Mouse (Mus musculus) stomach, embryonic 16.5 days (tissue): ENCODE data around the gene Armc3. TPM values are rescaled to one million over a fixed set of nuclear protein-coding genes. Genes with fewer than 3 reads are reported as not detected.
A peak's percentile ranks its signal among the peaks of the same experiment; 100 is the strongest.

Source experiments
- ATAC-seq: fragments of 200-750 bp; cut with Nextera tagmentation; 2 replicates; pipeline ENCODE4 v1.8.0; 2017; ENCODE audit warnings: moderate number of reproducible peaks, moderate TSS enrichment; ENCODE audit not compliant: insufficient read depth, low FRiP score
- H3K27ac ChIP-seq: fragments of 300-500 bp; sonication (generic); 2 replicates; pipeline ENCODE4 v1.5.1; 2014; ENCODE audit warnings: low read length
- H3K27me3 ChIP-seq: fragments of 300-500 bp; sonication (generic); 2 replicates; pipeline ENCODE4 v1.6.1; 2014; ENCODE audit warnings: low read length, control low read depth, mixed read lengths; ENCODE audit not compliant: control insufficient read depth, insufficient read depth
- H3K36me3 ChIP-seq: fragments of 300-500 bp; sonication (generic); 2 replicates; pipeline ENCODE4 v1.6.1; 2014; ENCODE audit warnings: low read length; ENCODE audit not compliant: control insufficient read depth, insufficient read depth
- H3K4me1 ChIP-seq: fragments of 300-500 bp; sonication (generic); 2 replicates; pipeline ENCODE4 v1.6.1; 2014; ENCODE audit warnings: low read length, control low read depth, mixed read lengths; ENCODE audit not compliant: control insufficient read depth, insufficient read depth
- H3K4me2 ChIP-seq: fragments of 300-500 bp; sonication (generic); 2 replicates; pipeline ENCODE4 v1.6.1; 2014; ENCODE audit warnings: low read depth, low read length, mixed read lengths
- H3K4me3 ChIP-seq: fragments of 300-500 bp; sonication (generic); replicated peaks from 2 replicates; pipeline ENCODE4 v1.5.1; 2014; ENCODE audit warnings: mild to moderate bottlenecking, low read length
- H3K9ac ChIP-seq: fragments of 300-500 bp; sonication (generic); 2 replicates; pipeline ENCODE4 v1.6.1; 2014; ENCODE audit warnings: low read length
- H3K9me3 ChIP-seq: fragments of 300-500 bp; sonication (generic); replicated peaks from 2 replicates; pipeline ENCODE4 v1.6.1; 2016; ENCODE audit warnings: low read length, control low read depth; ENCODE audit not compliant: control insufficient read depth
- WGBS: fragments of 180-500 bp; shearing (Covaris S2); extraction: QIAGEN DNeasy Blood & Tissue Kit; methylation state at CpG from one replicate; pipeline ENCODE4 v1.1.7; 2014; 5-methylcytosine and 5-hydroxymethylcytosine counted together
- polyA plus RNA-seq: library from polyadenylated mRNA; unstranded; fragments of >200 nt; fragmentation: Nextera tagmentation; extraction: Ambion mirVana; gene quantifications from 2 replicates; pipeline ENCODE4 v1.2.1, GENCODE M21; 2015

Gene Armc3
- polyA plus RNA-seq = 0.09 and 0.24 TPM in 2 replicates

DNA sequence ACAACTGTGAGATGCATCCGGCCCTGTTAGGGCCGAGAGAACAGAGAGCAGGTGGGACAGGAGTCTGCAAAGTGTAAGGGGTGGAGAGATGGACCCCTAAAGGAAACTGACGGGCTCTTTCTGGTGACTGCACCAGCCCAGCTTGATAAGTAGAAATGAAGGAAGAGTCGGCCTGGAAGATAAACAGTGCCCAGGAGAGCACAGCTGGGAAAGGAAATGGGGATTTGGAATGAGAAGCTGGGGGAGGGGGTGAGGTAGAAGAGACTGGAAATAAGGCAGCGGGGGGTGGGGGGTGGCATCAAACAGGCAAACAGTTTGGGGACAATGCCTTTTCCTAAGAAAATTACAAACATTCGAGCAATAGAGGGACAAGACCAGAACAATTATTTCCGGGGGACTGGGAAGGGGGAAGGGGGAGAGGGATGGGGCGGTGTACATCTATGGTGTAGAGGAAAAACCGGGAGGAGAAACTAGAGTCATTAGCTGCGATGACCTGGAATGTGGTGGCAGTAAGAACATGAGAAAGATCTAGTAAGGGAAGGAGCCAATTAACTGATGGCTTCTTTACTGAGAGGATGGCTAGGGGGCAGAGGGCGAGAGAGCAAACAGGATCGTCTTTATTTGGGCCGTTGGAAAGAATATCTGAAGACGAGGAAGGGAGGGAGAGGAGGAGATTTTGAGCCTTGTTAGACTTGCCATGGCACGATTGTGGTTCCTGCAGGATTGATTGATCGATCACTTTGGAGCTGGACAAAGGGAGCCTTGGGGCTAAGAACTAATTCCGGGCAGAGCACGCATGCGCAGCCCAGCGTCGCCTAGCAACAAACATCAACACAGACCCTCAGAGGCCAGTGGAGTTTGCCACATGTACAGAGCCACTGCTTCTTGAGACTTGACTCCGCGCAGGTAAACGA is at the start of gene Armc3:
TSS of gene Armc3 (plus strand) at position 851 of the 914 bp plus-strand sequence.
- Histone ChIP-seq H3K4me3 (peak within 1 kb of the TSS; percentile 41), H3K9ac (peak within 1 kb of the TSS; percentile 36), H3K4me2 (peak within 1 kb of the TSS; percentile 53), H3K36me3 (no peaks in the 10 kb centered on the region), H3K27ac (no peak within 1 kb of the TSS), H3K4me1 (peaks cover 9% of the 10 kb centered on the region; the same call in 1 of the 2 replicates), H3K9me3 (no peaks in the 10 kb centered on the region), H3K27me3 (no peaks in the 10 kb centered on the region)
- peak; percentile 73; the same call in 1 of the 2 replicates for ATAC-seq
- 16% methylated on average over 24 of the region's 24 CpGs for WGBS

DNA sequence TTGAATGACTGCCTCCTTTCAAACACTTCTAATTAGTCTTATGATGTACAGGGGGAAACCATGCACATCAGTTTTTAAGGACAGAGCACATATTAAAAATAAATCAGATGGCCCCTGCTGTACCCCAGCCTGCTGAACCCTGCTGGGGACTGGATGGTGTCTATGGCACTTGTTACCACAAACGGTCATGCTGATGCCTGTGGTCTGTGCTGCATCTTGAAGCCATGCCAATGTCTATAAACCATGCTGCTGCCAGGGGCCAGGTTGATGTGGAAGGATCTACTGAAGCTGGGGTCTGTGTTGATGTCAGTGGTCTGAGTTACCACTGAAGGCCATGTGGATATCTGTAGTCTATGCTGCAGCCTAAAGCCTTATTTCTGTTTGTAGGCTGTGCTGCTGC is 46.4 kb upstream of the Armc3 start:
- H3K9me3 ChIP-seq = no peaks in the 10 kb centered on the region
- no peaks in the 10 kb centered on the region for H3K4me1 ChIP-seq
- no peak overlapping the region for H3K27ac ChIP-seq
- no peak for ATAC-seq
- H3K9ac ChIP-seq = no peak overlapping the region
- no peaks in the 10 kb centered on the region for H3K27me3 ChIP-seq
- H3K4me3 ChIP-seq = no peak overlapping the region
- no peaks in the 10 kb centered on the region for H3K36me3 ChIP-seq
- no peak overlapping the region for H3K4me2 ChIP-seq
- 84% methylated on average over 1 of the region's 1 CpGs for WGBS

DNA sequence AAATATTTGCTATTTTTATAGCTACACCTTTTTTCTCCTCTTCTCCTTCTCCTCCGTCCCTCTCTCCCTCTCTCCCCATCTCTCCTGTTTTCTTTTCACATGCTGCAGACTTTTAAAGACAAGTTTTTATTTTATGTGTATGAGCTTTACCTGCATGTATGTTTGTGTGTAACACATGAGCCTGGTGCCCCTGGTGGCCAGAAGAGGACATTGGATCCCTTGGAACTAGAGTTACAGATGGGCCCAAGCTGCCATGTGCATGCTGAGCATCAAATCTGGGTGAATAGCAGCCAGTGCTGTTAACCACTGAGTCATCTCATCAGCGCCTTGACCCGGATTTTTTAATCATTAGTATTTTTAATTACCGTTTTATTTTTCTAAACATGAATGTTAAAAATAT is 42.9 kb upstream of the Armc3 start:
- no peak overlapping the region for H3K9ac ChIP-seq
- no peak overlapping the region for H3K4me2 ChIP-seq
- H3K27ac ChIP-seq = no peak overlapping the region
- H3K36me3 ChIP-seq = no peaks in the 10 kb centered on the region
- 0 out of 2 replicates have a peak, but pooled peaks cover 3% of the 10 kb centered on the region for H3K4me1 ChIP-seq
- no peaks in the 10 kb centered on the region for H3K9me3 ChIP-seq
- H3K27me3 ChIP-seq = no peaks in the 10 kb centered on the region
- WGBS = 66% methylated on average over 4 of the region's 4 CpGs
- no peak for ATAC-seq
- H3K4me3 ChIP-seq = no peak overlapping the region

DNA sequence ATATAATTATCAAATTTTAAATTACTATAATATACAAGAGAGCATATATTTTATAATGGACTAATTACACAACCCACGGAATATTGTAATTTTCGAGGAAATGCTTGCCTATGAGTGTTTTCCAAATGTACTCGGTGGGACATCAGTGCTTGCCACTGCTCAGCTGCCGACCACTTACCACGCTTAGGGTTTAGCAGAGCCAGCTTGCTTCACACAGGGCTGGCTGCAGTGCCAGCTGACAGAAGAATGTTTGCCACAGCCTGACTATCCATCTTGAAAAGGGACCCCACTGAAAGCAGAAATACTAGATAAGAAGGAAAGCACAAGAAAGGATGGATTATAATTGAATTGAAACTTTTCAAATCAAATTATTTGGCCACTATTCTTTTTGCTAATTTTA is 39.6 kb upstream of the Armc3 start:
- Histone ChIP-seq H3K9me3 (no peaks in the 10 kb centered on the region), H3K4me2 (no peak overlapping the region), H3K27me3 (no peaks in the 10 kb centered on the region), H3K27ac (no peak overlapping the region), H3K4me1 (0 out of 2 replicates have a peak, but pooled peaks cover 3% of the 10 kb centered on the region), H3K4me3 (no peak overlapping the region), H3K36me3 (no peaks in the 10 kb centered on the region), H3K9ac (no peak overlapping the region)
- ATAC-seq = no peak
- 83% methylated on average over 5 of the region's 5 CpGs for whole genome bisulfite sequencing

DNA sequence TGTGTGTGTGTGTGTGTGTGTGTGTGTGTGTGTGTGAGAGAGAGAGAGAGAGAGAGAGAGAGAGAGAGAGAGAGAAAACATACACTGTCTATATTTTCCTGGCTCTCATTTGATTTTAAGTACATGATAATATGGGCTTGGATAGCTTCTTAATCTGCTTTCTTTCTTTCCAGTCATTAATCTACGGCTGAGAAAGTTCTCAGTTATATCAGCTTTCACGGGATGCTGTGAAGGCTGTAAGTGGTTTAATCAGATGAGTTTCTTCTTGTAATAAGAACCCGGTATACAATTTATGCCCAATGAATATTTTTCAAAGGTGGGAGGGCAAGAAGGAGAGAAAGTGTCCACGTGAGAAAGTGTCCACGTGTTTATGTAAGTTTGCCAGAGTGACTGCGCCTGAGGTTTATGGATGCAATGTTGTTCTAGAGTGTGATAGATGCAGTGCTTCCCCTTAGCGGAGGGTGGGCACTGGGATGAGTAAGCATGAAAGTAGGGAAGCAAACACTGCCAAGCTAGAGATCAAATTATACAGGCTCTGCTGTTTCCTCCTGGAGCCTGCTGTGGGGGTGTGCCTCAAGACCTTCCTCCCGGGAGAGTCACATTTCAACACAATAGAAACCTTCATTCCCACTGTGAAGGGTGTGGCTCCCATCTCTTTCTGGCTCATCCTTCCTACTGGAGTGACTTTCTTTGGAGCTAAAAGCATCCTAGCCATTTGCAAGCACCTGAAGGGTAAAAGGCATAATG is 38.6 kb upstream of the Armc3 start:
- H3K9me3 ChIP-seq = no peaks in the 10 kb centered on the region
- no peak overlapping the region for H3K27ac ChIP-seq
- no peaks in the 10 kb centered on the region for H3K36me3 ChIP-seq
- no peaks in the 10 kb centered on the region for H3K27me3 ChIP-seq
- no peak for ATAC-seq
- WGBS = 19% methylated on average over 8 of the region's 8 CpGs
- H3K4me2 ChIP-seq = peak overlapping the region; percentile 9; the same call in 1 of the 2 replicates
- H3K4me1 ChIP-seq = 0 out of 2 replicates have a peak, but pooled peaks cover 3% of the 10 kb centered on the region
- no peak overlapping the region for H3K4me3 ChIP-seq
- H3K9ac ChIP-seq = no peak overlapping the region

DNA sequence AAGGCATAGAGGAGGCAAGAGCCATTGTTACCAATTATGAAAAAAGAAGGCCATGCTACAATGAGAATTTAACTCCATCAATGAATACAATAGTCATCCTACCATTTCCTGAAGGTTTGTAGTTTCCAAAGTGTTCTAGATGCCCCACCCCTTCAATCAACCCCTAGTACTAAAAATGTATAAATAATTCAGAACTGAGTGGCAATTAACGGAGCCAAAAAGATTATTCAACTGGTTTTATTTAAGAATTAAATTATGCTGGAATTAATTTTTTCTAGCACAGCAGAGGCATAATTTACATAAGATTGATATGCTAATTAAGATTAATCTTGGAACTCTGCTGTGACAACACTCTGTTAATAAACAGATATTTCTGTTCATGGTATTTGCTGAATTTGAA is 34.9 kb upstream of the Armc3 start:
- 86% methylated on average over 1 of the region's 1 CpGs for WGBS
- ATAC-seq = no peak
- 0 out of 2 replicates have a peak, but pooled peaks cover 3% of the 10 kb centered on the region for H3K4me1 ChIP-seq

DNA sequence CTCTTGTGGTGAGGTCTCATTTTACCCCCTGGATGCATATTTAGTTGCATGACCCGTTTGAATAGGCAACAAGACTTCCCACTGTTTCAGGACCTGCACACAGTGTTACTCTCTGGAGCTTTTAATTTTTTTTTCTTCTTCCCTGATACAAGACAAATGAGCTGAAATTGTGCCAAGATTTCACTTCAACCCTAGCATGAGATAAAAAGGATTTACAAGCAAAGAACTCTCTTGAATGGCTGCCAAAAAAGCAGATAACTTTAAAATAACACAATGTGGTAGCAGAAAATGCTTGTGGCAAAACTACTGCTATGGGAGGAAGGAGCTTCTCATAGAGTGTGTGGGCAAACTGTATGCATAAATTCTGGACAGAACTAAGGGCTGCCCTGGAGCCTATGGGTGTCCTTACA is 22.3 kb upstream of the Armc3 start:
- H3K27ac ChIP-seq = no peak overlapping the region
- H3K4me2 ChIP-seq = no peak overlapping the region
- 0 out of 2 replicates have a peak, but pooled peaks cover 6% of the 10 kb centered on the region for H3K4me1 ChIP-seq
- H3K9me3 ChIP-seq = no peaks in the 10 kb centered on the region
- H3K9ac ChIP-seq = no peak overlapping the region
- ATAC-seq = no peak
- H3K4me3 ChIP-seq = no peak overlapping the region
- WGBS = 12% methylated on average over 1 of the region's 1 CpGs
- no peaks in the 10 kb centered on the region for H3K36me3 ChIP-seq
- no peaks in the 10 kb centered on the region for H3K27me3 ChIP-seq

More for the DNA sequence above, 34.9 kb upstream of the Armc3 start:
- H3K27ac ChIP-seq = no peak overlapping the region
- no peak overlapping the region for H3K9ac ChIP-seq
- H3K27me3 ChIP-seq = no peaks in the 10 kb centered on the region
- no peaks in the 10 kb centered on the region for H3K36me3 ChIP-seq
- no peaks in the 10 kb centered on the region for H3K9me3 ChIP-seq
- no peak overlapping the region for H3K4me2 ChIP-seq
- H3K4me3 ChIP-seq = no peak overlapping the region

DNA sequence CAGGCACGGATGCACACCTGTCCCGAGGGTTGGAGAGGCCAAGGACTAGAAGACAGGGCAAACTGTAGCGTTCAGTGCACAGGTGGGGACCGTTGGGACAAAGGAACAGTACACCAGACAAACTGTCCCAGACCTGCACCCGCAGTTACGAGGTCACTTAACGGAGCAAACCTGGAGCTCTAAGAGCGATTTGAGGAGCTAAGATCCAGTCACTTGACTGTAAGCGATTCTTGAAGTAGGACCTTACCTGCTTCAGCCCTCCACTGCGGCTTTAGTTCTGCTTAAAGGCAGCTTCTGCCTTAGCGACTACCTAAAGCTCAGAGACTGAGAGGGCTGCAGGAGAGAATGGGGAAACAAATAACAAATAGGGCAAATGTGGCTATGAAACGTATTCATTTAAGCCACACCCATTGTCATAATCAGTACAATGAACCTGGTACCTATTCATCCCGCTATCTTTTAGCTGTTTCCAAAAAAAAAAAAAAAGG is 308 bp downstream of the Armc3 start:
- H3K9ac ChIP-seq = peak overlapping the region; percentile 36; the same call in 1 of the 2 replicates
- no peak overlapping the region for H3K27ac ChIP-seq
- H3K9me3 ChIP-seq = no peaks in the 10 kb centered on the region
- no peaks in the 10 kb centered on the region for H3K36me3 ChIP-seq
- peak overlapping the region; percentile 41 for H3K4me3 ChIP-seq
- no peaks in the 10 kb centered on the region for H3K27me3 ChIP-seq
- no peak; the same call in 1 of the 2 replicates for ATAC-seq
- WGBS = 30% methylated on average over 13 of the region's 13 CpGs
- H3K4me1 ChIP-seq = peaks cover 9% of the 10 kb centered on the region; the same call in 1 of the 2 replicates
- peak overlapping the region; percentile 53 for H3K4me2 ChIP-seq
